Mouse (Mus musculus) megakaryocyte, embryonic 14.5 days (primary cell): Measurements from ENCODE around the gene Fam98c. TPM values are rescaled to one million over a fixed set of nuclear protein-coding genes. Genes with fewer than 3 reads are reported as not detected.
"Not testable (repeated sequence)": the region's sequence is repeated elsewhere in the genome, so short reads cannot be mapped to it uniquely, and the experiment has no call there.

Source experiments
- H3K27me3 ChIP-seq: replicated peaks from 2 replicates; pipeline ENCODE3; 2012; ENCODE audit warnings: inconsistent platforms
- H3K36me3 ChIP-seq: replicated peaks from 2 replicates; pipeline ENCODE3; 2012; ENCODE audit warnings: low read length, inconsistent platforms, mixed read lengths
- H3K4me1 ChIP-seq: 2 replicates; pipeline ENCODE4 v1.6.1; 2012; ENCODE audit warnings: inconsistent platforms
- H3K4me3 ChIP-seq: replicated peaks from 2 replicates; pipeline ENCODE3; 2012; ENCODE audit warnings: moderate library complexity, mild to moderate bottlenecking, inconsistent platforms
- H3K9me3 ChIP-seq: 2 replicates; pipeline ENCODE4 v1.6.1; 2012; ENCODE audit warnings: inconsistent platforms
- FLI1 ChIP-seq: IDR thresholded peaks from 2 replicates; pipeline ENCODE4 v1.6.1; 2012; ENCODE audit warnings: low read length, inconsistent platforms, mixed read lengths
- GATA1 ChIP-seq: IDR thresholded peaks from 3 replicates; pipeline ENCODE4 v1.6.1; 2012; ENCODE audit warnings: mixed read lengths, low read length, inconsistent platforms, borderline replicate concordance
- polyA plus RNA-seq: library from polyadenylated mRNA; stranded (reverse); fragments of >175 nt; gene quantifications from 2 replicates; pipeline ENCODE4 v1.2.3, GENCODE M21; 2012; ENCODE audit warnings: low replicate concordance; ENCODE audit not compliant: insufficient read depth

Gene Fam98c
- polyA plus RNA-seq: 75.5 and 135 TPM in 2 replicates

GRCm38 (mm10) chr7:29155838-29156782 lies at the start of gene Fam98c:
Gene Fam98c (minus strand): TSS chr7:29156234.
- peaks cover 8% of the 10 kb centered on the region for H3K27me3 ChIP-seq
- TF ChIP-seq FLI1: no peak
- TF ChIP-seq GATA1: no peak
- H3K4me3 ChIP-seq: peak within 1 kb of the TSS; percentile 100
- peaks cover 29% of the 10 kb centered on the region for H3K4me1 ChIP-seq
- H3K36me3 ChIP-seq: peaks cover 53% of the 10 kb centered on the region
- peaks cover 5% of the 10 kb centered on the region; the same call in 1 of the 2 replicates for H3K9me3 ChIP-seq

- TF ChIP-seq FLI1 (no peak), GATA1 (no peak)
- no peaks in the 10 kb centered on the region for H3K36me3 ChIP-seq
- peaks cover 10% of the 10 kb centered on the region for H3K27me3 ChIP-seq
- H3K9me3 ChIP-seq: no peaks in the 10 kb centered on the region
- no peak overlapping the region for H3K4me3 ChIP-seq
- 0 out of 2 replicates have a peak, but pooled peaks cover 4% of the 10 kb centered on the region for H3K4me1 ChIP-seq
Measured at GRCm38 (mm10) chr7:29202577-29202976, 46.5 kb upstream of the Fam98c start.

- H3K36me3 ChIP-seq, H3K27me3 ChIP-seq, H3K4me3 ChIP-seq, H3K9me3 ChIP-seq, H3K4me1 ChIP-seq: not testable (repeated sequence)
Measured at GRCm38 (mm10) chr7:29194230-29194629, 38.2 kb upstream of the Fam98c start.

GRCm38 (mm10) chr7:29181323-29181722 lies 25.3 kb upstream of the Fam98c start:
- not testable (repeated sequence) for H3K4me3 ChIP-seq, H3K27me3 ChIP-seq, H3K9me3 ChIP-seq
- Histone ChIP-seq H3K36me3 (peaks cover 24% of the 10 kb centered on the region), H3K4me1 (peaks cover 29% of the 10 kb centered on the region)

GRCm38 (mm10) chr7:29180854-29181236 lies 24.8 kb upstream of the Fam98c start:
- H3K4me3 ChIP-seq: peak overlapping the region; percentile 95

GRCm38 (mm10) chr7:29180077-29180853 lies 24.2 kb upstream of the Fam98c start, which contains the start of gene Psmd8:
Gene Psmd8 (minus strand): TSS chr7:29180701.
- TF ChIP-seq FLI1: peak; percentile 71
- TF ChIP-seq GATA1: no peak
- H3K36me3 ChIP-seq: peaks cover 35% of the 10 kb centered on the region
- peaks cover 38% of the 10 kb centered on the region for H3K4me1 ChIP-seq
- H3K4me3 ChIP-seq: peak within 1 kb of the TSS; percentile 95
- no peaks in the 10 kb centered on the region for H3K27me3 ChIP-seq
- no peaks in the 10 kb centered on the region for H3K9me3 ChIP-seq

More at GRCm38 (mm10) chr7:29180854-29181236, 24.8 kb upstream of the Fam98c start:
- Histone ChIP-seq H3K9me3 (no peaks in the 10 kb centered on the region), H3K36me3 (peaks cover 29% of the 10 kb centered on the region), H3K27me3 (no peaks in the 10 kb centered on the region), H3K4me1 (peaks cover 34% of the 10 kb centered on the region)
- TF ChIP-seq FLI1: no peak
- TF ChIP-seq GATA1: no peak

- TF ChIP-seq GATA1: no peak
- TF ChIP-seq FLI1: no peak
- peaks cover 45% of the 10 kb centered on the region for H3K4me1 ChIP-seq
- peak overlapping the region; percentile 95 for H3K4me3 ChIP-seq
Measured at GRCm38 (mm10) chr7:29179323-29179722, 23.3 kb upstream of the Fam98c start.

GRCm38 (mm10) chr7:29178106-29178505 lies 22.1 kb upstream of the Fam98c start:
- no peak for TF ChIP-seq GATA1
- TF ChIP-seq FLI1: no peak
- H3K9me3 ChIP-seq: no peaks in the 10 kb centered on the region
- H3K4me3 ChIP-seq: peak overlapping the region; percentile 62
- no peaks in the 10 kb centered on the region for H3K27me3 ChIP-seq
- H3K4me1 ChIP-seq: peaks cover 53% of the 10 kb centered on the region
- peaks cover 56% of the 10 kb centered on the region for H3K36me3 ChIP-seq

More at GRCm38 (mm10) chr7:29179323-29179722, 23.3 kb upstream of the Fam98c start:
- Histone ChIP-seq H3K27me3 (no peaks in the 10 kb centered on the region), H3K36me3 (peaks cover 44% of the 10 kb centered on the region), H3K9me3 (no peaks in the 10 kb centered on the region)

- TF ChIP-seq GATA1 (no peak), FLI1 (no peak)
- Histone ChIP-seq H3K4me1 (peaks cover 80% of the 10 kb centered on the region), H3K9me3 (no peaks in the 10 kb centered on the region), H3K36me3 (peaks cover 59% of the 10 kb centered on the region), H3K27me3 (peaks cover 2% of the 10 kb centered on the region), H3K4me3 (peak overlapping the region; percentile 33)
Measured at GRCm38 (mm10) chr7:29172390-29173016, 16.5 kb upstream of the Fam98c start.
